Mouse (Mus musculus) heart, postnatal 0 days (tissue): ENCODE measurements around the gene Ccdc86. TPM values are rescaled to one million over a fixed set of nuclear protein-coding genes. Genes with fewer than 3 reads are reported as not detected.
A peak's percentile ranks its signal among the peaks of the same experiment; 100 is the strongest.

Experiments used
- ATAC-seq: fragments of 200-750 bp; cut with Nextera tagmentation; 2 replicates; pipeline ENCODE4 v1.8.0; 2017; ENCODE audit warnings: low read depth, moderate number of reproducible peaks, moderate library complexity; ENCODE audit not compliant: insufficient read depth
- DNase-seq: peaks from one replicate; pipeline ENCODE4 v3.0.0-alpha.2; 2016; ENCODE audit warnings: low spot score
- H3K27ac ChIP-seq: fragments of 300-500 bp; sonication (generic); 2 replicates; pipeline ENCODE4 v1.5.1; 2014; ENCODE audit warnings: low read depth, mild to moderate bottlenecking
- H3K27me3 ChIP-seq: fragments of 300-500 bp; sonication (generic); 2 replicates; pipeline ENCODE4 v1.6.1; 2014; ENCODE audit warnings: low read length, mixed read lengths; ENCODE audit not compliant: control insufficient read depth, insufficient read depth
- H3K36me3 ChIP-seq: fragments of 300-500 bp; sonication (generic); replicated peaks from 2 replicates; pipeline ENCODE4 v1.6.1; 2014; ENCODE audit warnings: low read length, mixed read lengths; ENCODE audit not compliant: control insufficient read depth, insufficient read depth
- H3K4me1 ChIP-seq: fragments of 300-500 bp; sonication (generic); 2 replicates; pipeline ENCODE4 v1.6.1; 2014; ENCODE audit warnings: antibody characterized with exemption; ENCODE audit not compliant: control insufficient read depth, insufficient read depth
- H3K4me2 ChIP-seq: fragments of 300-500 bp; sonication (generic); 2 replicates; pipeline ENCODE4 v1.6.1; 2014; ENCODE audit warnings: low read depth, mild to moderate bottlenecking, low read length, moderate library complexity
- H3K4me3 ChIP-seq: fragments of 300-500 bp; sonication (generic); 2 replicates; pipeline ENCODE4 v1.5.1; 2014; ENCODE audit warnings: low read depth, low read length
- H3K9ac ChIP-seq: fragments of 300-500 bp; sonication (generic); replicated peaks from 2 replicates; pipeline ENCODE4 v1.6.1; 2014; ENCODE audit warnings: low read depth, low read length, mixed read lengths
- H3K9me3 ChIP-seq: fragments of 300-500 bp; sonication (generic); replicated peaks from 2 replicates; pipeline ENCODE4 v1.6.1; 2016; ENCODE audit warnings: low read length; ENCODE audit not compliant: control insufficient read depth
- CTCF ChIP-seq: IDR thresholded peaks from 2 replicates; pipeline ENCODE4 v1.5.1; 2016; ENCODE audit warnings: antibody characterized with exemption, control low read depth, low read depth
- EP300 ChIP-seq: IDR thresholded peaks from 2 replicates; pipeline ENCODE4 v1.6.1; 2016; ENCODE audit warnings: antibody characterized with exemption, low read depth
- whole genome bisulfite sequencing: fragments of 180-500 bp; shearing (Covaris S2); extraction: QIAGEN DNeasy Blood & Tissue Kit; methylation state at CpG from one replicate; pipeline ENCODE4 v1.1.7; 2014; 5-methylcytosine and 5-hydroxymethylcytosine counted together
- polyA plus RNA-seq: library from polyadenylated mRNA; unstranded; fragments of >200 nt; fragmentation: Nextera tagmentation; extraction: Ambion mirVana; gene quantifications from 2 replicates; pipeline ENCODE4 v1.2.1, GENCODE M21; 2015
- total RNA-seq: library from RNA; depleted of rRNA; stranded (reverse); fragments of >200 nt; gene quantifications from 2 replicates; pipeline ENCODE4 v1.2.3, GENCODE M21; 2014; ENCODE audit warnings: low replicate concordance

The Ccdc86 gene
- total and polyA plus RNA-seq, 2 experiments from 2014 or later, result 8.7 to 12.4 TPM

GRCm38 (mm10) chr19:10975187-10975586 lies 26.1 kb upstream of the Ccdc86 start:
- Histone ChIP-seq H3K4me3 (no peak overlapping the region), H3K27ac (no peak overlapping the region), H3K36me3 (no peaks in the 10 kb centered on the region), H3K4me2 (no peak overlapping the region), H3K4me1 (0 out of 2 replicates have a peak, but pooled peaks cover 4% of the 10 kb centered on the region), H3K27me3 (no peaks in the 10 kb centered on the region), H3K9me3 (no peaks in the 10 kb centered on the region), H3K9ac (no peak overlapping the region)
- ATAC-seq, result no peak
- TF ChIP-seq CTCF (no peak), EP300 (no peak)
- no peak for DNase-seq
- WGBS, result 61% methylated on average over 2 of the region's 2 CpGs

- 20% methylated on average over 4 of the region's 4 CpGs for WGBS
- H3K4me1 ChIP-seq, result 0 out of 2 replicates have a peak, but pooled peaks cover under 1% of the 10 kb centered on the region
- H3K36me3 ChIP-seq, result no peaks in the 10 kb centered on the region
- TF ChIP-seq EP300, result no peak
- no peak for TF ChIP-seq CTCF
- no peak within 1 kb of the TSS for H3K9ac ChIP-seq
- no peaks in the 10 kb centered on the region for H3K9me3 ChIP-seq
- H3K27me3 ChIP-seq, result no peaks in the 10 kb centered on the region
- H3K27ac ChIP-seq, result no peak within 1 kb of the TSS
- 0 out of 2 replicates have a peak, but pooled peaks have one; percentile 24 for ATAC-seq
- DNase-seq, result peak; percentile 25
- H3K4me3 ChIP-seq, result no peak within 1 kb of the TSS
- H3K4me2 ChIP-seq, result no peak within 1 kb of the TSS
Measured at GRCm38 (mm10) chr19:10974238-10974865, 25.3 kb upstream of the Ccdc86 start, which contains the start of gene Ms4a10. Gene Ms4a10, minus strand, starts transcription at chr19:10974670.

GRCm38 (mm10) chr19:10973187-10973586 lies 24.1 kb upstream of the Ccdc86 start:
- H3K9ac ChIP-seq, result no peak overlapping the region

GRCm38 (mm10) chr19:10972660-10973059 lies 23.6 kb upstream of the Ccdc86 start:
- H3K4me2 ChIP-seq, result no peak overlapping the region
- 71% methylated on average over 3 of the region's 3 CpGs for WGBS
- H3K4me1 ChIP-seq, result no peaks in the 10 kb centered on the region
- TF ChIP-seq CTCF (no peak), EP300 (no peak)
- no peaks in the 10 kb centered on the region for H3K9me3 ChIP-seq
- ATAC-seq (no peak), DNase-seq (no peak)
- H3K9ac ChIP-seq, result no peak overlapping the region
- no peaks in the 10 kb centered on the region for H3K27me3 ChIP-seq
- H3K27ac ChIP-seq, result no peak overlapping the region
- H3K36me3 ChIP-seq, result no peaks in the 10 kb centered on the region
- H3K4me3 ChIP-seq, result no peak overlapping the region

More at GRCm38 (mm10) chr19:10973187-10973586, 24.1 kb upstream of the Ccdc86 start:
- DNase-seq (no peak), ATAC-seq (no peak)
- Histone ChIP-seq H3K36me3 (no peaks in the 10 kb centered on the region), H3K27ac (no peak overlapping the region), H3K27me3 (no peaks in the 10 kb centered on the region), H3K4me3 (no peak overlapping the region), H3K4me2 (no peak overlapping the region), H3K9me3 (no peaks in the 10 kb centered on the region), H3K4me1 (no peaks in the 10 kb centered on the region)
- WGBS, result 60% methylated on average over 2 of the region's 2 CpGs
- no peak for TF ChIP-seq EP300
- TF ChIP-seq CTCF, result no peak

- Histone ChIP-seq H3K27me3 (no peaks in the 10 kb centered on the region), H3K9ac (no peak overlapping the region), H3K9me3 (no peaks in the 10 kb centered on the region), H3K27ac (no peak overlapping the region), H3K4me1 (no peaks in the 10 kb centered on the region), H3K4me2 (no peak overlapping the region), H3K4me3 (no peak overlapping the region), H3K36me3 (no peaks in the 10 kb centered on the region)
- no peak for ATAC-seq
- no peak for DNase-seq
- TF ChIP-seq EP300 (no peak), CTCF (no peak)
- WGBS, result 26% methylated on average over 3 of the region's 3 CpGs
Measured at GRCm38 (mm10) chr19:10970457-10970856, 21.4 kb upstream of the Ccdc86 start.

GRCm38 (mm10) chr19:10968578-10968977 lies 19.5 kb upstream of the Ccdc86 start:
- Histone ChIP-seq H3K27ac (no peak overlapping the region), H3K4me2 (no peak overlapping the region), H3K4me1 (no peaks in the 10 kb centered on the region), H3K36me3 (no peaks in the 10 kb centered on the region), H3K27me3 (no peaks in the 10 kb centered on the region), H3K9ac (no peak overlapping the region), H3K9me3 (no peaks in the 10 kb centered on the region), H3K4me3 (no peak overlapping the region)
- TF ChIP-seq EP300 (no peak), CTCF (no peak)
- ATAC-seq (no peak), DNase-seq (no peak)
- 80% methylated on average over 7 of the region's 7 CpGs for WGBS
